Mouse (Mus musculus) c-Kit-positive CD71-negative TER-119-negative erythroid progenitor cells, embryonic 14.5 days (primary cell): ENCODE data around the gene Adcy6.
A peak's percentile ranks its signal among the peaks of the same experiment; 100 is the strongest.

Source experiments
- DNase-seq: peaks from one replicate; pipeline ENCODE4 v3.0.0-alpha.2; 2013; ENCODE audit warnings: low read depth

Adcy6 gene

DNA sequence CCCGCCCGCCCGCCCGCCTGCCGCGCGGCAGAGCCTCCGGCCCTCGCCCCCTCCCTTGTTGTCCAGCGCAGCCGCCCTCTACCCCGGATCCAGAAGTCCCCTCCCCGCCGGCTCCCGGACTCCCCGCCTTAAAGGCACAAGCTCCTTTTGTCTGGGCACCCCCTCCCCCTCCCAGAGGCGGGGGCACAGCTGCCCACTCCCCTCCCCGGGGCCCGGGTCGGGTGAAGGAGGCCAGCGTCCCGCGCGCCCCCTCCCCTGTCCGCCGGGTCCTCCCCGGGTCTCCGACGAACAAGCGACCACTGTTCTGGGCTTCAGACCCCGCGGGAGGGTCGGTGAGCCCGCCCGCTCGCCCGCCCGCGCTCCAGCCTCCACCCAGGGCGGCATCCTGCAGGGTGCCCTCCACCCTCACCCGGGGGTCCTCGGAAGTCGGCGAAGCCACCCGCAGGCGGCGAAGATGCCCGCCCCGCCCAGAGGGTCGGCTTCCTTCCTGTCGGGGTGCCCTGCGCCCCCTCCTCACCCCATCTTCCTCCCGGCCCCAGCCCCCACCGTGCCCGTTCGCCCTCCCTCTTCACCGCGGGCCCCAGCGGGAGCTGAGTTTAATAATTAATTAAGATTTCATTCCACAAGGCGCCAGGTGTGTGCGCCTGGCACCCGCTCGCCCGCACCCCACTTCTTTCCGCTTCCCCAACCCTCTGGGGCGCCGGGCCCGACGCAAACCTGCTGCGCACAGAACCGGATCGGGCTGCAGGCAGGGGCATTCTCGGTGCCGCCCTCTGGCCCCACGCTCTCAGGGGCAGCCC, at the start of gene Adcy6:
TSS of gene Adcy6 (minus strand) at position 746 of the 800 bp plus-strand sequence.
- no peak for DNase-seq

DNA sequence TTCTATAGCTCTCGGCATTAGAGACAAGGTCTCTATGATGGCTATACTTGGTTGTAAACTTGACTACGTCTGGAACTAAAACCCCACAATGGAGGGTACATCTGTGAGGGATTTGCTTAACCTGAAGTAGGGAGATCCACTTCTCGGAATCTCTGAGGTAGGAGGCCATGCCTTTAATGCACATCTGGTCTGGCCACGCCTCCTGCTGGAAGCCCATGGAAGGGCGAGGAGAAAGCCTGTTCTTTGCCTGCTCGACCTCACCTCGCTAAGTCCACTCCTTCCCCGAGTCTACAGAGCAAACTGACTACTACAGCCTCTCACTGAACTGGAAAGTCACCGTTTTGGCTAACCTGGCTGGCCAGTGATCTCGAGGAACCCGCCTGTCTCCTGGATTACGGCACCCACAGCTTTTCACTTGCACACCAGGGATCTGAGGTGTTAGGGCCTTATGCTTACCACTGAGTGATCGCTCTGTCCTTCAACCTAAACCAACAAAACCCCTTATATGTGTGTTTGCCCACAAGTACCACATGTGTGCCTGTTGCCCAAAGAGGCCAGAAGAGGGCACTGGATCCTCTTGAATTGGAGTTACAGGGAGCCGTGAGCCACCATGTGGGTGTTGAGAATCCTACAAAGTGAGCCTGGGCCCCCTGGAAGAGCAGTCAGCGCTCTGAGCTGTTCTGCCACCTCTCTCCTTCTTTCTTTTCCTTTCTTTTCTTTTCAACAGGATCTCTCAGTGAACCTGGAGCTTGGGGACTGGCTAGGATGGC, 47.3 kb upstream of the Adcy6 start:
- no peak for DNase-seq

DNA sequence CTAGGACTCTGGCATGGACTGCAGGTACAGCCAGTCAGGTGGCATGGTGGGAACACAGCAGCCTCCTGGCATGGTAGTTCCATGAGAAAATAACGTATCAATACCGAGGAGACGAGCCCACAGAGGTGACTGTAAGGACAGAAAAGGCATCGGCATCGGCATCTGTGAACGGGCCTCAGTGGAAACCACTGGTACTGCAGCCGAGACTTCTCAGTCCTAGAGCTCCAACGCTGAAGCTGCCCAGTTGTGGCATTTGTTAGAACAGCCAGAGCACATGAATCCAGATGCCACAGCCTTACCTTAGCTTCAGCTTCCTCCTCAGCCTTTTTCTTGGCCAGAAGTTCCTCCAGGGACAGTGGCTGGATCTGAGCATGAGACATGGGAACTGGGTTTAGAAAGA, 42.3 kb upstream of the Adcy6 start:
- no peak for DNase-seq

DNA sequence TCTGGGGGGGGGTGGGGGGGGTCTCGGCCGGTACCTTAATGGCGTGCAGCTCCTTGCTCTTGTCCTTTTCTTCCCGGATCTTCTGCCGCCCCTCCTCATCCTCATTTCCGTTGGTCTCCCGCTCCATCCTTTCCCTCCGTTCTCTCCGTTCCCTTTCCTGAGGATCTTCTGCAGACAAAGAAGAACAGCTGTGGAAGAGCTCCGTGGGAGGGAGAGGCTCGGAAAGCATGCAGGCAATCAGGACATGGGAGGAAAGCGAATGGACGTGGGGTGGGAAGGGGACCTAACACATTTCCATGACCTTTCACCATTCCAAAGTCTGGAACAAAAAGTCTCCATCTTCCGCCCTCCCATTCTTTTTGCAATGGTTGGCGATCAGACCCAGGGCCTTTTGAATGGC, 41.6 kb upstream of the Adcy6 start:
- no peak for DNase-seq

DNA sequence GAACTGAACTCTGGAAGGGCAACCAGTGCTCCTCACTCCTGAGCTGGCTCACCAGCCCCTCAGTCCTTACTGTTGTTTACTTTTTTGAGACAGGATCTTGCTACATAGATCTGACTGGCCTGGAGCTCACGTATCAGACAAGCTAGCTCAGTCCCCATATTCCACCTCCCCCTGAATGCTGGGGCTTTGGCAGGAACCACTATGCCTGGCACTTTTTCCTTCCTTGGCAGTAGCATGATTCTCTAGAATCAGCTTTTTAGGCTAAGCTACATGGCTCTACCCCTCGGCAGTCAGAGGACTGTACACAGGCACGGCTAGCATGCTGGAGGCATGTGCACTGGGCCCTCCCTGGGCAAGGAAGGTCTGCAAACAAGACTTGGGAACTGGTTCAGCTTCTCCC, 38.2 kb upstream of the Adcy6 start:
- no peak for DNase-seq

DNA sequence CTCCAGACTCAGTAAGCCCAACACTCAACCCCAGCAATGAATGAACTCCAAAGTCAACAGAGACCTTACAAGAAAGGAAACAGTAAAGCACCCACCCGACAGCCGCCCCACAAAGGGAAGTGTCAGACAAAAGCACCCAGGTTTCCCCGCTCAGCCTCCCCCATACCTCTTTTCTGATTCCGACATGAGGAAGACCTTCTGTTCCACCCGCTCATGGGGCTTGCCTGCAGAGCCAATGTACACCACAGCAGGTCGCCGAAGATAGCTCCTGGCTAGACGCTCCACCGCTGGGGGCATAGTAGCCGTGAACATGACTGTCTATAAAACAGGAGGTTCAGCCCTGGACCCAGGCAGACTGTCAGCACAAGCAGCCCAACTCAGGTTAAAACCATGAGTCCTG, 37.4 kb upstream of the Adcy6 start:
- no peak for DNase-seq

DNA sequence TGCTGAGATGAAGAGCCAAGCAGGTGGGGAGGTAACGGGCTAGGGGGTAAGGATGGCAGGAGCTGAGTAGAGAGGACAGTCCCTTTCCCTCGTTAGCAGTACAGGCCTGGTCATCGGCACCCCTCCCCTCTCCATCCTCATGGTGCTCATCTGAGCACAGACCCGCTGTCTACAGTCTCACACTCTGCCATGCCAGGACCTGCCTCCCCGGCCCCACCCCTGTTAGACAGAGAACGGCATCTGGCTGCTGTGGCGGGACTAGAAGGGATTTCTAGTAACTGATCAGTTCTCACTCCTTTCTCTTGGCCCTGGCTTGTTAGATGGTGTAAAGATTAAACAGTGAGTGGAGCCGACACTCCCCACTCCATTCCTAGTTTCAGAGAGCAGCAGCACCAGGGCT, 36.9 kb upstream of the Adcy6 start:
- no peak for DNase-seq

DNA sequence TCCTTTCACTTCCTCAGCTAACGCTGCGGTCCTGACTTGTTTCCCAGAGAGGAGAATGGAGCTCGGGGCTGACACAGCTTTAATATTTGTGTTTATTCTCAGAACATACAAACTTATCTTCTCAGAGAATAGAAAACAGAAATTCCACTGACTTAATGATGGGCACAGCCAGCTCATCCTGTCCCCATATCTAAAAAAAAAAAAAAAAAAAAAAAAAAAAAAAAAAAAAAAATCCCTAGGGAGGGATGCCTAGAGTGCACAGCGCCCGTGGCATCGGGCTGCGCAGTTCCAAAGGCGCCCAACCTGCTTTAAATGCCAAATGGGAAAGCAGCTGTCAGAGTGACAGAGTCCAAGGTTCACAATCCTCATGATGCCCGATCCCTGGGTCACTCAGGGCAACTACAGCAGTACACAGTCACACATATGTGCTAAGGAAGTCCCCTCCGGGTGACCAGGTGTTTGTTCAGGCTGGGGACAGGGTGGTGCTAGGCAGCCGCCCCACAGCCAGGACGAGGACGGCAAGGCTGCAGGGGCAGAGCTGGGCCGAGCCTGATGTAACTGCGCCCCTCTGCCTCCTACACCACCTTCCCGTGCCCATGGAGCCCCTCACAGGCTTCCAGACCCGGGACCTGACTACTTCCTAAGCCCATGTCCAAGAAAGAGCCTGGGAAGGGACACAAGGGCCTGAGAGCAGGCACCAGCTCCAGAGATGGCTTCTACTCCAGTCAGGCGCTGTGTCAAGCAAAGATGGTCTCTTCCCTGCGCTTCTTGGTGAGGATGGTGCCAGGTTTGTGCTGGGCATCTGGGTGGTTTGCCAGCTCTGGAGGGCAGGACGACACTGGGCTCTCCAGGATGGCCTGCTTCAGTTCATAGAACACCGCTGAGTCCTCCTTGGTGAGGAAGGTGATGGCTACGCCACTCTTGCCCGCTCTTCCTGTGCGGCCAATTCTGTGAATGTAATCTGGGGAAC, 35.5 kb upstream of the Adcy6 start:
- no peak for DNase-seq

DNA sequence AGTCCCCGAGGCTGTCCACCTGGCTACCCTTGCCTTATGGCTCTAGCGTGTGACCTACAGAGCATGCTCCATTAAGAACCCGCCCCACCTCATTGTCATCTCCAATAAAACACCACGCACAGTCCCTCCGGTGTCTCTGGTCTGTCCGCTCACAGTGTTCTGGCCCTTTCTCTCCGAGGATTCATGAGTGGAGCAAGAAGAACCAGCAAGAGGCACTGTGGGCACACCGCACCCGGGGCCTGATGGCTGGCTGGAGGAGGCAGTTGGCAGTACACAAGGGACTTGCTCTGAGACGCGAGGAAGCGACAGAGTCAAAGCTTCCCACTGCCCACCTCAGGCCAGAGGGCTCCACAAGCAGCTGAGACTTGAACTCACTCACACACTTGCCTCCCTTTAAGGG, 34.5 kb upstream of the Adcy6 start:
- DNase-seq = no peak

DNA sequence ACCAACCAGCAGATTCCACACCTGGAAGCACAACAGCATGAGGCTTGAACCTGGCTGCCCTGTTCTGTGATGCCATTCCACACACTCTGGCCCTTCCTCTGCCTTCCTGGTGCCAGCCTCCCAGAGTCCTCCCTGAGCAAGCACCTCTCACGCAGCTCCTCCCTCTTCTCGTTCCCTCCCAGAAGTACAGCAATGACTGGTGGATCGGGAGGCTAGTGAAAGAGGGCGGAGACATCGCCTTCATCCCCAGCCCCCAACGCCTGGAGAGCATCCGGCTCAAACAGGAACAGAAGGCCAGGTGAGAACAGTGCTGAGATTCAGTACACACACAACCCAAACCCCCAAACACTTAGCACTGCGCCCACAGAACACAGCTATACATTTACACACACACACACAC, 30.3 kb upstream of the Adcy6 start:
- DNase-seq = no peak

DNA sequence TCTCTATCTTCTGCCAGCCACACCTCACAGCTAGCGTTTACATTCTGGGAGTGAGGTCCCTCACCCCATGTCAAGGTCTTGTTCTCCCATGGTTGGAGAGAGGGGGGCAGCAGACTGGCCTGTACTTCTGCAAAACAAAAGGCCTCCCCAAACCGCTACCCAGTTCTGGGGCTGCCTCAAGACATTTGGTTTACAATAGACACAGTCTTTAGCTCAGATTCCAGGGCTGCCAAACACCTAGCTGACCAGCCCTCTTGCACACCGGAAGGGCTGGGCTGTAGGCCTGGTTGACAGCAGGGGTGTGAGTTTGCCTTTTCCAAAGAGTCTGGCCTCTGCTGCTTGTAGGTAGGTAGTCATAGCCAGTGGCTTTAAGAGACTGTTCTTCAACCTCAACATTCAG, 27.3 kb upstream of the Adcy6 start:
- DNase-seq = no peak

DNA sequence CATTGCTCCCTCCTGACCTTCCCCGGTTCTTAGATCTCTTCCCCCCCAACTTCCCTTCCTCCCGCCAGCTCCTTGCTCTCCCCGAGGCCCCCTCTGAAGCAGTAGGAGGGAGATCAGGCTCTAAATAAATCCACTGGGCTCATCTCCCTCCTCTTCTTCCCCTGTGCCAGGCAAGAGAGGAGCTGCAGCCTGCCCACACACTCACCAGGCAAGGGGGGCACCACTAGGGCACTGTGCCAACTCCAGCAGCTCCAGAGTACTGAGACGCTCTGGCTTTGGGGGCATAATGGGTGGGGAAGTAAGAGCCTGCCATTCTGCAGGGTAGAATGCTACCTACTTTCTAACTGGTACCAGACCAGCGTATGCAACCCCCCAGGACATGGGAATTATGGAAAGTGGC, 26.6 kb upstream of the Adcy6 start:
- DNase-seq = no peak

DNA sequence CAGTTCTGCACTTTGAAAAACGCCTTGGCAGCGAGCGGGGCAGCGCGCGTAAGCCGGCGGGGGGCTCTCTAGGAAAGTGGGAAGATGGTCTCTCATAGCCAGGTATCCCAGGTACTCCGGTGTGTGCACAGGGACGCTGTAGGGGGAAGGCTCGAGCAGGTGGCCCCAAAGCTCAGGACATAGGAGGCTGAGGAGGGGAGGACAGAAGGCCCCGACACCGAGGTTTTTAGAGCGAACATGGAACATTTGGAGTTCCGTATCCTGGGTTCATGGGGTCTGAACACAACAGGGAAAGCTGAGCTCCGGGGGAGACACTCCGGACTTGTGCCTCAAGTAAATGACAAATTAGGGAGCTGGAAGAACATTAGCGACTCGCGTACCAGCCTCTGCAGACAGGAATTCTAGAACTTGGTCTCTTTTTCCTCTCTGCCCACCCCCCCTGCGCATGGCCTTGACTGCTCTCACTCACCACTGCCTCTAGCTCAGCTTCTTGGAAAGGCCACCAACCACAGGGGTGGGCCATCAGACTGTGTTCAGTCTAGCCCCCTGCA, 25.5 kb upstream of the Adcy6 start:
- DNase-seq = no peak

DNA sequence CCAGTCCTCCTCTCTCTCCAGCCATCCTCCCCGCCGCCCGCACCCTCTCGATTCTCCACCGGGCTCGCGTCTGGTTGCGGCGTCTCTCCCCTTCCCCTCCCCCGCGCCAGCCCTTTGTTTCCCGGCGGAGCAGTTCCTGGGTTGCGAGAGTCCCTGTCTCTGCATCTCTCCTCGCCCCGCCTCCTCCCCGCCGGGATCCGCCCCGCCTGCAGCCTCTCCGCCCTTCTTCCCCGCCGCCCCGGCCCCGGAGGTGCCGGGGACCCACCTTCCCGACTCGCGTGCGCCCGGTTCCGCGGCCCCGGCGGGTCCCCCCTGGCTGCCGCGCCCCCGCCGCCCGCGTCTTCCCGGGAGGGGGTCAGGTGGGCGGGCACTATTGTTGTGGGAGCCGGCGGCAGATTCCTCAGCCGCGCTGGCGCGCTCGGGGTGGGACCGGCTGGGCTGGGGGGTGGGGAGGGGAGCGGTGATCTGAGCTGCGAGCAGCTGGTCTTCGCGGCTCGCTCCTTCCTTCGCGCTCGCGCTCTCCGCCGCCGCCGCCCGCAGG, 24.7 kb upstream of the Adcy6 start:
- DNase-seq = no peak

DNA sequence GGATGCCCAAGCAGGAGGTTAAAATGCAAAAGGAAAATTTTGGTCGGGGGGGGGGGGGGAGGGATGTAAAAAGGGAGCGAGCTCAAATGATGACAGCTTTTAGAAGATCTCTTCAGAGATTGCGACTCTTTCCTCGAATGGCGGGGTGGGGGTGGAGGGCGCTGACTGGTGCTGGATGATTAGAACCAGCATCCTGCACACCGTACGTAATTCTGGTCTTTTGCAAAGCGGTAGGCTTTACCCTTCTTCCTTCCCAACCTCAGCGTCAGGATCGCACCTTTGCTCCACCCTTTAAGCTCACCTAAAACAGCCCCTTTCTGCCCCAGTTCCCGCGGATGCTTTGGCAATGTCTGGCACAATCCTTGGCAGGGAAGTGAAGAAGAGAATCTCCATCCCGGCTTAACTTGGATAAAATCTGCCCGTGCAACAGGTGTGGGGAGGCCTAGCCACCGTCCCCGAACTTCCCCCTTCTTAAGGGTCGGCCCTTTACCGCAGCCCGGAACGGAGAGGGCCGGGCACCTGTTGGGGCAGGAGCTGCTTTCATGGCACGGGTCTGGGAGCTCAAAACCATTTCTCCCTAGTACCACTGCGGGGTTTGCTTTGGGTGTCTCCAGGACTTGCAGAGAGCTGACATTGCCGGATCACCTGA, 24.1 kb upstream of the Adcy6 start:
- DNase-seq = no peak

DNA sequence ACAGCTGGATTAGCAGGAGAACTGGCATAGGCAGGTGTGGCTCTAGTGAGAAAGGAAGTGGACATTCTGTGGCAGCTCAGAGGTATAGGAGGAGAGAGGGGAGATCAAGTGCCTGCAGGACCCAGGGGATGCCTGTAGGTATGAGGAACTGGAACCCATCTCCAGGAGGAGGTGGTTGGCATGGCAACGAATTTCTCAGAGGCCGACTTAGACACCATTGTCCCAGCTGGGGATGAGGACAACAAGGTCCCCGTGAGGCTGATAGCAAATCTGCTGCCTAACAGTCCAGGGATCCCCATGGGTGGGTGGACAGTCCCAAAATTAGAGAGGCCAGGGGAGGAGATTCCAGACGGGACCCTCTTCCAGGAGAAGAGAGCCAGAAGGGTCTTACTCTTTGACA, 23.0 kb upstream of the Adcy6 start:
- no peak for DNase-seq

DNA sequence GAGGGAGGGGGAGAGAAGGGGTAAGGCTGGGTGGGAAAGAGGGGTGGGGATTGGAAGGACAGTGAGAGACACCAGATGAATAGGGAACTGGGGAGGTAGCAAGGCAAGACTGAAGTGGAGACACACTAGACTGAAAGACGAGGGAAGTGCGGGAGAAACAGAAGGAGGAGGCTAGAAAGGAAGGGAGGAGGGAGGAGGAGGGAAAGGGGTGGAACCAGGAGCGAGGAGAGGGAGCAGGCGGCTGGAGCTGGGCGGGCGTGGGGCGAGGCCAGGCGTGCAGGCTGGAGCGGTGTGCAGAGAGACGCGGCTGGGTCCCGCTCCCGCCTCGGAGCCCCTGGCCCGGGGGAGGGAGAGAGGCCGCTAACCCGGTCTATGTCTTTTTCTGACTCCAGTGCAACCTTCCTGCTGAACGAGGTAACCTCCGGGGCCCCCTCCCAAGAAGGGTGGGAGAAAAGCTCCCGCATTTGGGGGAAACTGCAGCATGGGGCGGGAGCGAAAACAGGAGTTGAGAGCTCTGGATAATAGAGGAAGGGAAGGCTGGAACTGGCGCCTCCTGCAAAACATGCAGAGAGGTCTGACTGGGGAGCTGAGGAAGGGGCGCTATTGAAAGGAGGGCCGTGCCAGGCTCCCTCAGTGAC, 22.4 kb upstream of the Adcy6 start:
- DNase-seq = no peak

DNA sequence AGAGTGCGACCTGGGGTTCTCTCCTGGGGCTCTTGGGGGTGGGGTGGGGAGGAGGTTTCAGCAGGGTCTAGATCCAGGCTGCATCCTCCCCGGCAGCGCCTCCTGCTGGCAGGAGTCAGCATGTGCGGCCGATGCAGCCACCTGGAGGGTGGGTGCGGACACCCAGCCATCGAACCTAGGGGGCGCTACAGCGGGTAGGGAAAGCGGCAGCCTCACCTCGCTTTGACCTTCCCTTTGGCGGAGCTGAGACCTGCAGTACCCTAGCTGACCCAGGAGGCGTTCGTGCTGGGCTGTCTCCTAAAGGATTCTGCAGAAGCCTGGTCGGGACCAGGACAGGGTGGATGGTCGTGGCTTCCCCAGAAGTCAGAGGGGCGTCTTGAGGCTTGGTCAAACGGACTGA, 21.6 kb upstream of the Adcy6 start:
- DNase-seq = peak; percentile 59

DNA sequence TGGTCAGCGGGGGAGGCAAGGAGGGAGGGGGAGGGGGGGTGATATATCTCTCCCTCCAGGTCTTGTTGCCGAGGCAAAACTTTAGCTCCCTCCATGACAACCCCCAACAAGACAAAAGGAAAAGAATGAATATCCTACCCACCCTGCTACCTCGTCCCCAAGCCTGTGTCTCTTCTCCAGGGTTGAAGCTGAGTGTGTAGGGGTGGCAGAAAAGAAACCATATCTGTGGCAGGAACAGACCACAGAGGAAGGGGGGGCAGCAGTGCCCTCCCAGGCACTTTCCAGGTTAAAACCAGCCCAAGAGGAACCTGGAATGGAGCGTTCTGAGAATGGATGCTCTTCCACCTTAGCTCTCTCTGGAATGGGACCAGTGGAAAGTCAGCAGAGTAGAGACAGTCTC, 20.7 kb upstream of the Adcy6 start, which contains the start of gene Cacnb3:
TSS of gene Cacnb3 (plus strand) at position 301 of the 400 bp plus-strand sequence.
- DNase-seq = no peak

DNA sequence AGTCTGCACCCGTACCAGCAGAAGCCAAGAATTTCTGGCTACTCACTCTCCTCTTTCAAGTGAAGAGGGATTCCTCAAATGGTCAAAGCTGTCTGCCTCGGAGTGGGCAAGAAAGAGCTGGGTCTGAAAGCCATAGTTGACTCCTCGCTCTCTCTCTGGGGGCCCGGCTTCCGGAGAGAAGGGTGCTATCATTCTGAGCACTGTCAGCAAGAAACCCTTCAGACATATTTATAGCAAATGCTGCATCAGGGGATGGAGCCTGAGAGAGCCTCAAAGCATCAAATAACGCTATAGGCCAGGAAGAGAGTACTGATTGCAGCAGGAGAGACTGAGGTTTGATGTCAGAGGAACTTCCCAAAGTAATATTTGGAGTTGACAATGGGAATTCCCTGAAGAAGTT, 19.6 kb upstream of the Adcy6 start:
- DNase-seq = no peak
